Mouse (Mus musculus) lung, postnatal 36 days (tissue): Measurements from ENCODE around the gene Hsd17b14.
"Not testable (repeated sequence)": the region's sequence is repeated elsewhere in the genome, so short reads cannot be mapped to it uniquely, and the experiment has no call there.

Experiments
- DNase-seq: peaks from one replicate; pipeline ENCODE4 v3.0.0; 2022; ENCODE audit warnings: mixed read lengths

Hsd17b14 gene

GRCm38 (mm10) chr7:45554744-45555143 is at the start of gene Hsd17b14:
Gene Hsd17b14 (plus strand): TSS chr7:45554893.
- no peak for DNase-seq

- DNase-seq: no peak
Observed at GRCm38 (mm10) chr7:45507583-45507982, 47.1 kb upstream of the Hsd17b14 start.

GRCm38 (mm10) chr7:45508561-45508960 is 46.1 kb upstream of the Hsd17b14 start:
- no peak for DNase-seq

- DNase-seq: no peak
Observed at GRCm38 (mm10) chr7:45509181-45509882, 45.4 kb upstream of the Hsd17b14 start.

- peak; percentile 97 for DNase-seq
Observed at GRCm38 (mm10) chr7:45509912-45510787, 44.5 kb upstream of the Hsd17b14 start, which contains the start of gene Nucb1. Gene Nucb1 (minus strand): TSS chr7:45510406.

GRCm38 (mm10) chr7:45514411-45514810 is 40.3 kb upstream of the Hsd17b14 start:
- DNase-seq: no peak

GRCm38 (mm10) chr7:45515436-45515835 is 39.3 kb upstream of the Hsd17b14 start:
- no peak for DNase-seq

GRCm38 (mm10) chr7:45516846-45517245 is 37.8 kb upstream of the Hsd17b14 start:
- DNase-seq: not testable (repeated sequence)

GRCm38 (mm10) chr7:45518618-45519017 is 36.1 kb upstream of the Hsd17b14 start:
- DNase-seq: no peak

GRCm38 (mm10) chr7:45519345-45520120 is 35.2 kb upstream of the Hsd17b14 start:
- no peak for DNase-seq

- DNase-seq: no peak
Observed at GRCm38 (mm10) chr7:45520605-45521004, 34.1 kb upstream of the Hsd17b14 start.

- peak; percentile 96 for DNase-seq
Observed at GRCm38 (mm10) chr7:45521728-45522184, 32.9 kb upstream of the Hsd17b14 start.

GRCm38 (mm10) chr7:45522194-45522752 is 32.4 kb upstream of the Hsd17b14 start:
- DNase-seq: no peak

GRCm38 (mm10) chr7:45522957-45523676 is 31.6 kb upstream of the Hsd17b14 start:
- DNase-seq: no peak

GRCm38 (mm10) chr7:45523678-45524170 is 31.0 kb upstream of the Hsd17b14 start:
- peak; percentile 30 for DNase-seq

- peak; percentile 62 for DNase-seq
Observed at GRCm38 (mm10) chr7:45524841-45525621, 29.7 kb upstream of the Hsd17b14 start.

GRCm38 (mm10) chr7:45525809-45526473 is 28.8 kb upstream of the Hsd17b14 start, which contains the start of the genes Ppp1r15a and Plekha4:
Gene Ppp1r15a (minus strand): TSS chr7:45526268.
Gene Plekha4 (plus strand): TSS chr7:45526330.
- DNase-seq: peak; percentile 97

GRCm38 (mm10) chr7:45526474-45527120 is 28.1 kb upstream of the Hsd17b14 start:
- DNase-seq: peak; percentile 73

GRCm38 (mm10) chr7:45527169-45527568 is 27.5 kb upstream of the Hsd17b14 start:
- DNase-seq: not testable (repeated sequence)
